Mouse (Mus musculus): ENCODE measurements around the gene Hcn1.

DNA sequence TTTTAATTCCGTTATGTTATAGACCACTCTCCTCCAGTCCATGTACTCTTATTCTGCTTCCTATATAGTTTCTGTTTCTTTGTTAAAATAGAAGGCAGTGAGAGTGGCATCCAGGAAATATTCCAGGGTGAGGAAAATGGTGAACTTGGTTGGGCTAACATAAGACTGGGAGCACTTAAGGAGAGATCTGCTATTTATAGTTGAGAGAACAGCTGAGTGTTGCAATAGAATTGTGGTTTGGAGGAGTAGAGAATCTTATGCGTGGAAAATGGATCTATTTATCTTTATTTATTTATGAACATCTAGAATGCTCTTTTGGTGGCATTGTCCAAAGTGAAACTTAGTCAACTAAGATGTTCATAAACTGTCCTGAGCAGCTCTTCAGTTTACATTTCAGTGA lies 104.4 kb downstream of the Hcn1 start:
- TF ChIP-seq POLR2A (IDR thresholded peaks at IDR 0.05; ENCODE audit: borderline replicate concordance, insufficient read depth, low read length) (no peak), CTCF (IDR thresholded peaks at IDR 0.05; ENCODE audit: borderline replicate concordance, insufficient read depth, low read depth, low read length) (no peak)
